Mouse (Mus musculus): ENCODE data around the gene Dpy30.

Gene Dpy30

DNA sequence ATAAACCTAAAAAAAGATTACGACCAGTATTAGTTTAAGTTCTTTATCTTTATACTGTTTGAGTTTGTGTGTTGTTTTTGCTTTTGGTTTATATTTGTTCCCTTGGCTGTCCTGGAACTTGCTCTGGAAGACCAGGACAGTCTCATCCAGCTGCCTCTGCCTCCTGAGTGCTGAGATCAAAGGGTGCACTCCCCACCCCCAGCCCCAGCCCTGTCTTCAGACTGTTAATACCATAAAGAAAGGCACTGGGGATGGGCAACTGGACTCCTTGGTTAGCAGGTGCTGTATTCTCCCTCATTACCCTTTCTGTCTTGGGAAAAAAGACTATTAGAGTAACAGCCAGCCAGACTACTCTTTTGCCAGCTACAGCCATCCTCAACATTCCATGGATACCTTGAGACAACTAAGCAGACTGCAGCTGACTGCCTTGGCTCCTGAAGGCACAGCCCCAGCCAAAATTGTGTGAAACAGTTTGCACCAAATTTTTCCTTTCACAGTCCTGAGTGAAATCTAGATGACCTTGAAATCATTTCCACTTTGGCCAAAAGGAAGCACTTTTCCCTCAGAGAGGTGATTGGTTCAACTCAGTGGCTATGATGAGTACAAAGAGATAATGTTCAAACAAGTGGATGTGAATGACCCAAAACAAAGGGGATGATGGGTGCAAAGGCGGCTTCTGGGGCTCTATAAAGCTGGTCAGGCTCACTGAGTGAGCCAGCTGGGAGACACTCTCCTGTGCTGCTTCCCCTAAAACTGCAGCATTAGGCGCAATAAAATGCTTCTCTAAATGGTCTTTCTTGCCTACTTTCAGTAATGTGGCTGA lies 59.2 kb downstream of the Dpy30 start:
- peak; percentile 19 for DNase-seq (ENCODE audit: low read depth, low spot score)

DNA sequence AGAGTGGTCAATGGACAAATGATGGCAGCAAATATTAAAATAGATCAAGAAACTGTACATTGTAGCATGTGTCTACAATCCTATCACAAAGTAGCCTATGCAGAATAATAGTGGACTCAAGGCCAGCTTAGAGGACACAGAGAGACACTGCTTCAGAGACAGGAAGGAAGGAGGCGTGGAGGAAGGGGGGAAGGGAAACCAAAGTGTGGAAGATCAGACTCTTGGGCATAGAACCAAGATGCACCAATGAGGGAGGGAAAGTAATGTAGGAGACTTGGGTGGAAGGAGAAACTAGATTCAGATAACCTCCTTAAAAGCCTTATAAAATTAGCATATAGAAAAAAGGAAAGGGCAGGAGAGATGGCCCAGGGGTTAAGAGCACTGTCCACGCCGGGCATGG lies 61.3 kb downstream of the Dpy30 start:
- DNase-seq (ENCODE audit: low read depth, low spot score): no peak

All from ZHBTc4 (cell line).